9 mouse cellular contexts compared by ENCODE assay signal in the genomic region with DNA sequence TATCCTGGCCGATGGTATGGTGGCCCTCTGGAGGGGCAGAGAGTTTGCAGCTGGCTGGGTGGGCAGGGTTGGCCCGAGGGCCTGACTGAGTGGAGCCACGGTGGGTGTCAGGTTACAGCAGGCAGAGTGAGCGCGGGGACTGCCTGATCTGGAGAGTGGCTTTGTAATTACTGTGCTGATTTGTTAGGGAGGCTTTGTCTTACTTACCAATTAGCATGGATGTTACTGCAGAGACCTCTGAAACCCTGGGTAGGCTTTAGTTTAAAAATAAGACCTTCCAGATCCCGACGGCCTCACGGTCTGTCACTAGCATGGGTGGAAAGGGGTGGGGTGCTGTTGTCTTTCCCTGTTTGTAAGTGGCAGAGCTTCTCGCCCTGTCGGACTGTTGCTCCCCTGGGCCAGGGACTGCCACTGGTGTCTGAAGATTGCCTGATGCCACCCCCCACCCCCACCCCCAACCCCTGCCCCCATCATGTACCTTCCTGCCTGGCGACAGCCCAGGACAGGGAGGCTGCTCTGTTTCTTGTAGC.
DNase-seq lines count a peak whose midpoint lies in the region; ATAC-seq and TF ChIP-seq lines count a peak whose summit lies in the region.
"Had no signal": no experiment of that assay in that cellular context is flagged by ENCODE, and none has a peak within 500 bp of the region (broad histone marks: within the 10 kb centered on the region; RNA-seq: fewer than 3 reads in every experiment).

No protein-coding gene starts in this region.

- no peaks in the 10 kb centered on the region for H3K9me3 ChIP-seq in lung, embryonic 14.5 days (ENCODE audit: low read depth, low read length)
- no peaks in the 10 kb centered on the region for H3K9me3 ChIP-seq in intestine, embryonic 14.5 days (ENCODE audit: control insufficient read depth, low read length)
- H3K9me3 ChIP-seq: megakaryocyte, embryonic 14.5 days had no signal

- 0 out of 2 replicates have a peak overlapping the region, but pooled peaks have one; percentile 34 for H3K9ac ChIP-seq in lung, embryonic 14.5 days
- H3K9ac ChIP-seq in intestine, embryonic 14.5 days (ENCODE audit: low read length): peak overlapping the region; percentile 30; the same call in 1 of the 2 replicates

- H3K27ac ChIP-seq in lung, embryonic 14.5 days (ENCODE audit: low read depth): peak overlapping the region; percentile 78
- H3K27ac ChIP-seq in intestine, embryonic 14.5 days (ENCODE audit: low read depth): no peak overlapping the region
- H3K27ac ChIP-seq in layer of hippocampus, adult 2 months: no peak overlapping the region

- no peaks in the 10 kb centered on the region for H3K36me3 ChIP-seq in lung, embryonic 14.5 days (ENCODE audit: insufficient read depth)
- no peaks in the 10 kb centered on the region for H3K36me3 ChIP-seq in intestine, embryonic 14.5 days (ENCODE audit: control insufficient read depth, insufficient read depth, low read length)

- peak; percentile 94 for ATAC-seq in lung, embryonic 14.5 days (ENCODE audit: insufficient read depth)
- 0 out of 2 replicates have a peak, but pooled peaks have one; percentile 69 for ATAC-seq in intestine, embryonic 14.5 days (replicated peaks; ENCODE audit: low FRiP score, low TSS enrichment, low read depth)

- peak overlapping the region; percentile 55 for H3K4me2 ChIP-seq in lung, embryonic 14.5 days
- peak overlapping the region; percentile 44 for H3K4me2 ChIP-seq in intestine, embryonic 14.5 days (ENCODE audit: low read length)

- 0% methylated on average over 11 of the region's 11 CpGs for WGBS in lung, embryonic 14.5 days
- 12% methylated on average over 11 of the region's 11 CpGs for WGBS in lung, adult 2 months
- 2% methylated on average over 11 of the region's 11 CpGs for WGBS in intestine, embryonic 14.5 days

- DNase-seq in lung, embryonic 14.5 days: peak; percentile 84
- DNase-seq in lung, adult 2 months: no peak
- peak; percentile 52 for DNase-seq in gastrocnemius, postnatal 10 days
- DNase-seq in intestine, embryonic 14.5 days (ENCODE audit: low spot score): peak; percentile 69
- DNase-seq in lung, postnatal 4 days: peak; percentile 57 to 77
- DNase-seq in layer of hippocampus, postnatal 10 days (ENCODE audit: low spot score in 2 of 2): no peak
- DNase-seq in layer of hippocampus, adult 2 months (ENCODE audit: low spot score in 2 of 2): no peak
- DNase-seq in cerebellum, postnatal 4 days (ENCODE audit: low spot score in 2 of 2): no peak

- no peak for TF ChIP-seq POLR2A in lung, adult 2 months (IDR thresholded peaks at IDR 0.05; ENCODE audit: borderline replicate concordance, extremely low read depth, low read depth, low read length)

- H3K4me3 ChIP-seq in lung, embryonic 14.5 days (ENCODE audit: low read depth, low read length): peak overlapping the region; percentile 20
- no peak overlapping the region for H3K4me3 ChIP-seq in lung, adult 2 months (replicated peaks; ENCODE audit: extremely low read depth, low read depth, low read length)
- H3K4me3 ChIP-seq in intestine, embryonic 14.5 days (ENCODE audit: low read depth, low read length): no peak overlapping the region
- H3K4me3 ChIP-seq in layer of hippocampus, adult 2 months: no peak overlapping the region
- H3K4me3 ChIP-seq: megakaryocyte, embryonic 14.5 days had no signal

- H3K4me1 ChIP-seq in lung, embryonic 14.5 days (ENCODE audit: insufficient read depth): peaks cover 17% of the 10 kb centered on the region
- H3K4me1 ChIP-seq in lung, adult 2 months (ENCODE audit: control insufficient read depth, insufficient read depth, low read length): peaks cover 10% of the 10 kb centered on the region
- peaks cover 26% of the 10 kb centered on the region for H3K4me1 ChIP-seq in intestine, embryonic 14.5 days (replicated peaks; ENCODE audit: control insufficient read depth, insufficient read depth, low read length)

- no peak for TF ChIP-seq CTCF in lung, embryonic 14.5 days (IDR thresholded peaks at IDR 0.05; ENCODE audit: low read depth)
- TF ChIP-seq CTCF in lung, adult 2 months (IDR thresholded peaks at IDR 0.05; ENCODE audit: insufficient read depth, low read length): no peak
- no peak for TF ChIP-seq CTCF in layer of hippocampus, adult 2 months (conservative IDR thresholded peaks at IDR 0.05)

- no peaks in the 10 kb centered on the region for H3K27me3 ChIP-seq in lung, embryonic 14.5 days (ENCODE audit: insufficient read depth, low read length)
- no peaks in the 10 kb centered on the region for H3K27me3 ChIP-seq in intestine, embryonic 14.5 days (replicated peaks; ENCODE audit: control insufficient read depth, insufficient read depth, low read length)
- H3K27me3 ChIP-seq: megakaryocyte, embryonic 14.5 days had no signal

Comparison
In these comparisons a context has a peak if more than half of its experiments do, and no peak if none do; other contexts are left out.
1. DNase-seq: peak in lung, embryonic 14.5 days (single experiment), gastrocnemius, postnatal 10 days (single experiment), intestine, embryonic 14.5 days (single experiment) and lung, postnatal 4 days (2 of 2); none in lung, adult 2 months (single experiment), layer of hippocampus, postnatal 10 days (0 of 2), layer of hippocampus, adult 2 months (0 of 2) and cerebellum, postnatal 4 days (0 of 2).